Mouse (Mus musculus) c-Kit-negative CD71-positive TER-119-positive erythroid progenitor cells, embryonic 14.5 days (primary cell): ENCODE data around the gene Snap91.

Experiments used
- DNase-seq: peaks from one replicate; pipeline ENCODE4 v3.0.0-alpha.2; 2013; ENCODE audit warnings: low read depth, low spot score

The Snap91 gene

DNA sequence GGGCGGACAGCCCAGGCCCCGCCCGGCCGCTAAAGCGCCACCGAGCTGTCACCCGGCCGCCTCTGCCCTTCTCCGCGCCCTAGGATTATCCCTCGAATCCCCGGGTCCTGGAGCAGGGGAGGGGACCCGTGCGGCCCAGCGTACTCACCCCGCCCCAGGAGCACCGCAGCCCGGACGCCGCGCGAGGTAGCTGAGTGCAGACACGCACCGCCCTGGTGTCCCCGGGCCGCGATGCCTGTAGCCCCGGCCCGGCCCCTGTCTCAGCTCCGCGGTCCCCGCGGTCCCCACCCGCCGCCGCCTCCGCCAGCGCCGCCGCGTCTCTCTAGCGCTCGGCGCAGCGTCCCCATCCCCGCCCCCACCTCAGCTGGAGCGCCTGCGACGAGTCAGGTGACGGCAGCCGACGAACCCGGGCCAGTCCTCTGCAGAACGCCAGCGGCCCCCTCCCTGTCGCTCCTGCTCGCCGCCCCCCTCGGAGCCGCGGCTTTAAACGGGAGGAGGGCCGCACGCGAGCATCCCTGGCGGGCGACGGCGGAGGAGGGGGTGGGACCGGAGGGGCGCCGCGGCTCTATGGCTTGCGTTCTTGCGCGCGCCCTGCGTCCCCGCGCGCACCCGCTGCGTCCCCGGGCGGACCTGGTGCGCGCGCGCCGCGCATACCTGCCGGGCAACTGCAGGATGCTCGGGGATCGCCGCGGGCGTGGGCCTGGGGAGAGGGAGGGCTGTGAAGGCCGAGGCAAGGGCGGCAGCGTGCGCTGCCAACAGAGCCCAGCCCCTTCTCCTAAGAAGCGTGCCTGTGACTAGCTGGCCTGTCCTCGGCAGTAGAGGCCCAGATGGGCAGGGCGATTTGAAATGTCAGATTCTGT lies at the start of gene Snap91:
TSS of gene Snap91 (minus strand) at position 542 of the 860 bp plus-strand sequence.
- no peak for DNase-seq

DNA sequence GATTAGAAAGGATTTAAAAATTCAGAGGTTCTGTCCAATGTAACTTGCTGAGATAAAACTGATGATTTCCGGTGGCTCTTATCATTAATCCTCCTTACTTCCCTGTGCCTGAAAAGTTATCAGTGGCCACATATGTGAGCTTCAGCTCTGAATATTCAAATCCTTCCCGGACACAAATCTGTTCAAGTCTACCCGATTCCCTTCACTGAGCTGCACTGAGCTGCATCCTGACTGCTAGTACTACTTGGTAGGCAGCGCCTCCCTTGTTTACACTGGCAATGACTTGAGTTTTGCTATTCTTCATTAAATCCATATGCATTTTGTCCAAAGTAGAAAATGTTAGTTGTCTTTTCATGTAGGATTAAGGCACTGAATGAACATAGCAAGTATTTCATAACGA lies 46.1 kb upstream of the Snap91 start:
- DNase-seq, result no peak

DNA sequence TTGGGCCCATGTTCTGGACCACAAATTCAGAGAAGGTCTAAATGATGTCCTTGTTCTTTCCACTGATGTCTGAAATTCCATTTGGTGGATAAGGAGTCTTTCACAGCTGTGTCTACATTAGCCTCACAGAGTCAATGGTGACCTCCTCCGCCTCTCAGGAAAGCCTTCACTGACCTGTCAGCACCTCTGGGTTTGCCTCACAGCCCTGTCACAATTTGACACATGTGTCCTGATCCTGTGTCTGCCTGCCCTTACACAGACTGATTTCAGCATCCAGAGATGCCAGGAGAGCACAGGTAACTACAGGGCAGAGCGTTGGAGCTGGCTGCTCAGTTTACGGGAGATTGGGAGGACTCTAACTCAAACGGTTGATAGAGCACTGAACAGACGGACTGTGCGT lies 45.2 kb upstream of the Snap91 start:
- no peak for DNase-seq

DNA sequence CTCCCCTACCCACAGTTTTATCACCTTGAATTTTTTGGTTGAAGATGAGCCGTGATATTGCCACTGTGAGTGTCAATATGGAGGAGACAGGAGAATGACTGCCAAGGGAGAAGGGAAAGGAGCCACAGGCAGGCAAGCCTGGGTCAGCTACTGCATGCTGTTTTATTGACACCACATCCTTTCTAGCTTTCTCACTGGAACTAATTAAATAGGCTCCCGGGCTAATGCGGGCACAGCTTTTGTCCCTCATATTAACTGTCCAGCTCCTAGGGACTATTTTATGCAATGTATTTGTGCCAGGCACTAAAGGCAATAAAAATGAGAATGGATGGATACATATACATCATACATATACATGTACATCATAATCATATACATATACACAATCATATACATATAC lies 42.0 kb upstream of the Snap91 start:
- no peak for DNase-seq

DNA sequence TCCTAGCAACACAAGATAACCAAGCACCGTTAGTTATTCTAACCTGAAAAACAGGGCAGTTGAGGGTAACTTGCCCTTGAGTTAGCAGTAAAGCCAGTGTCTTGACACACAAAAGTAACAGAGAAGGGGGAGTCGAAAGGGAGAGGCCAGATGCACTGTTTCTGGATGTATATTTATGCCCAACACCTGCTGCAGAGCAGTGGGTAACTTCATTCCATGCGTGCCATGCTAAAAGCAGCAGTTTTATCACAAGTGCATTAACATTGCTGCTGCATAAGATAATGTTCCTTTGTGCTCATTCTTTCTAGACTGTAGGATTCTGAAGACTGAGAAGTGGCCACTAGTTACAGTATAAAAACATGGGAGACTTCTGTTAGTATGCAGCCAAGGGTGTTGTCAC lies 36.1 kb upstream of the Snap91 start:
- DNase-seq, result no peak

DNA sequence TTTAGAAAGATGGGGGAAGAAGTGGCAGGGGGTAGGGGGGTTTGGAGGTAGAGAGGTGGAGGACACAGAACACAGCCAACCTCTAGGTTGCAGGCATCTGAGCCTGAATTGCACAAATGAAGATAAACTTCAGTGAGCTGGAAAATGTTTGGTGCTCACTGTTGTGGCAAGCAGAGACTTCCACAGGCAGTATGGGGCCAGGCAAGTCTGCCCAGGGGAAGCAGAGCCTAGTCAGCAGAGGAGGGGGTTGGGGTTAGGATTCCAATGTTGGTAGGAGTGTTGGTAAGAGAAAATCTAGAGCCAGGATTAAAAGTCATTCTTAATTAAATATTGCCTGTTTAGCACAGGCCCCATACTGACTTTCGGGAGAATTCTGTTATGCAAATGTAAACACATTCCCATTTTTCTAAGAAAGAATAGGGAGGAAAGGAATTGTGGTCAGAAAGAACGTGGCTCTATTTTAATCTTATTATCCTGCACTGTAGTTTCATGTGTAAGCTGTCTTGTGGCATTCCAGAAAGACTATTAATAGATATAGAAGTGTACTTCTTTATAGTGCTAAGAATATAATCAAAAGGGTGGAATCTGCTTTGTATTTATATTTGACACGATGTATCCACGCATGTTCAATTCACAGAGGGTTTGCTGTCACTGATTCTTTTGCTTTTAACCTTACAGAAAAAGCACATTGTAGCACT lies 19.2 kb upstream of the Snap91 start:
- DNase-seq, result no peak

DNA sequence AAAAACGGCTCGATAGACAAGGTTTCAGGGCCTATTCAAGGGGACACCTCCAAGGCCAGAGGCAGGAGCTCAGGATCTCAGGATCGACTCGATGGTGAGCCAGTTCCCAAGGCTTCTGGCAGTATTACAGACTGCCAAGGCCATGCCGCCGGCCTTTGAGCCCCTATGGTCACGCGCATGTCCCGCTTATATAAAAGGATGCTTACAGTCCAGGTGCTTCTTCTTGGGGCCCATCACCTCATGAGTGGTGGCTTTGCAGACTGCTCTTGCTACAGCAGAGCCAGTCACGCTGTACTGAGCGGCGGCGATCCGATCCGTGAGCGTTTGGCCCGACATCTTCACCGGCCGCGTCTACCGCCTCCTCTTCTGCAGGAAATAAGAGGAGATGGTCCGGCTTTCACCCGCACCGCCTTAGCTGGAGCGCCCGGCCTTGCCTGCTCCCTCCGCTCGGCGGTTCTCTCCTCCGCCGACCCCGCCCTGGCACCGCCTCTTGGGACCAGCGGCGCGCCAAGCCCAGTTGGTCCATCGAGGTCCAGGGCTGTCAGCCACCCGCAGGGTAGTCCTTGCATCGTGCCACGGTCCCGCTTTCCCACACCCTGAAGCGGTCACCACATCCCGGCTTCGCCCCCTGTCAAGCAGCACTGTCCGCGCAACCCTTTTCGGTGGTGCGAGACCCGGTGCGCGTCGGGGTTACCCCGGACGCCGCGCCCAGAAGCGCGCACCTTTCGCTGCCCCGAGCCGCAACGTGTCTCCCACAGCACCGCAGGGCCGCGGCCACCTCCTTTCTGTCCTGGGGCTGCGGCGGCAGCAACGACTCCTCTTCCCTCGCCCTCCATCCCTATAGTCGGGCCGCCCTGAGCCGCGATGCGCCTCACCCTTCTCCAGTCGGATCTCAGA lies 990 bp downstream of the Snap91 start:
- DNase-seq, result no peak

DNA sequence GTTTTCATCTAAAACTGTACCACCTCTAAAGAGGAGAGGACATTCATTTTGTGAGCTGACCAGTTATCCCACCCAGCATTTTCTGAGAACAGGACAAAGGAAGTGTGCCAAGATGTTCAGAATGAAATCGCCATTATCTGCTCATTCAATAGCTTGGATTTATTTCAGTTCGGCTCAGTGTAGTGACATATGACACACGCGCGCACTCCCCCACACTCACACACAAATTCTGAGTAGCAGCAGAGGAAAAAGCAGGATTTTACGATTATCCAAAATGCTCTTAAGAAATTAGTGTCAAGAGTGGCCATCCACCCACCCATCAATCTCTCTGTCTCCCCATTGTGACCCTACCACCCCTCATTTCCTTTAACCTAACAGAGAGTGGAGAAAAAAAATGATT lies 1.7 kb downstream of the Snap91 start:
- no peak for DNase-seq

DNA sequence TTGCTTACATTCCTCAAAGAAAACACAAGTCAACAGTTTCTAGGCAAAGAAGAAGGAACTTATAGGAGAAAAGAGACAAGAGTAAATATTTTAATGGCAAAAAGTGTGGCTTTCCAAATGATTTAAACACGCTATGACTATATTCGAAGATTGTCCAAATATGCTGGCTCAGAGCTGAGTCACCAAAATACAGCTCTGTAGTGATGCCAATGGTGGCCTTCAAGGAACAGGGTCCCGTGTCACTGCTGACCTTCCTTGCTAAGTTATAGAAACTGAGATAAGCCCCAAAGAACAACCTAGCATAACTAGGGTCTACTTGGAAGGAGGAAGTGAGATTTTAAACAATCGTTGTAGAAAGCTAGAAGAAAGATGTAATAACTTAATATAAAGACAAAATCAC lies 6.8 kb downstream of the Snap91 start:
- DNase-seq, result no peak

DNA sequence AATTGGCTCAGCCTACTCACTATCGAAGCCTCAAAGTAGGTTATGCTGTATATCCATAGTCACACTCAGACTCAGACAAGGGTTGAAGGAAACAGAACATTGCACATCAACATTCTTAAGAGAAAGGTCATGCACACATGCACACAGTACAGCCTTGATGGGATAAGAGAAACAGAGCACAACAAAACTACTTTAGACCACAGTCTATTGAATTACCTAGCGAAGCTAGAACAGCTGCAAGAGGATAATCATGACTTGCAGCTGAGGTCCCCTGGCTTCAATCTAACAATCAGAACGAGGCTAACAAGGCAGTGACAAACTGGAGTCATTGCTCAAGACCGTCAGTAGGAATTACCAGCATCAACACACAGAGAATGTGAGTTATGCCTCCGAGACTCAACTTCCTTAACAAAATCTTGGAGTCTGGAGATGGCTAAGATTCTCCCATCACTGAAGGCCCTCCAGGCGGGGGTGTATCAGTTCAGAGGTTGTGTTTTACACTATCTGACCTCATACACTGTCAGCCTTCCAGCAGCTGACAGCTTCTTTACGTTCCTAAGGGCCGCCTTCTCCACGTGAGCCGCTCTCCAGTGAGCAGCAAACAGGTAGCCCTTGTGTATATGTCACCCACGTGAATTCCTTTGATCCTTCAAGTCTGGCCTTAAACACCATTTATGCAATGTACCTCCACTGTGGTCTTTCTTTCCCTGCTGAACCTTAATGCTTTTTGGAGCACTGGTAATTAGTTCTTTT lies 10.7 kb downstream of the Snap91 start:
- no peak for DNase-seq

DNA sequence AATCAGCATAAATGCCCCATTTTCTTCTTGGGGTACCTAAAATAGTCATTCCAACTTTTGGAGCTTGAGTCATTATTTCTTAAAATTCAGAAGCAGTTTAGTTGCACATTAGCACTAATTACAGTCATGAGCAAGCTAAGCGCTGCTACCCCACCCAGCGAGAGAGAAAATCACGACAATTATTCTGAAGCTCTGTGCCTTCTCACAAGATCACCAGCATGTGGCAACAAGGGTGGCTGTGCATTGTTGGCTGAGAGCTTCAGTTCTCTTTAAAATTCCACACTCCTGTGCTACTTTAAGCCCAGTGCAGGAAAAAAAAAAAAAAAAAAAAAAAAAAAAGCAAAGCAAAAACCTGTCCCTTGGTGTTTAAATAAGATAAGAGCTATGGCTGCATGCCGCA lies 22.4 kb downstream of the Snap91 start:
- DNase-seq, result no peak

DNA sequence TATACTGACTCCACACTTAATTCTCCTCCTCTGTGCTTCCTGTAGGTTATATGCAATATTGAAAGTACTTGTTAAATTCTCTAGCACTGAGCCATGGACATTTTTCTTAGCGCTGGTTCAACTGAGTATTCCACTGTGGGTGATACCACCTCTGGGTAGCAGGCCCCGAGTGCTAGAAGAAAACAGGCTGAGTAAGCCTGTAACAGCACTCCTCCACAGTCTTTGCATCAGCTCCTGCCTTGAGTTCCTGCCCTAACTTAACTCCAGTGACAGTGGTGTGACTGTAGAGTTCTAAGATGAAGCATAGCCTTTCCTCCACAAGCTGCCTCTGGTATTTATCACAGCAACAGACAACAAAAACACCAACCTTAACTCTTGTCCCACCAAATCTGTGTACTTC lies 22.8 kb downstream of the Snap91 start:
- DNase-seq, result no peak

DNA sequence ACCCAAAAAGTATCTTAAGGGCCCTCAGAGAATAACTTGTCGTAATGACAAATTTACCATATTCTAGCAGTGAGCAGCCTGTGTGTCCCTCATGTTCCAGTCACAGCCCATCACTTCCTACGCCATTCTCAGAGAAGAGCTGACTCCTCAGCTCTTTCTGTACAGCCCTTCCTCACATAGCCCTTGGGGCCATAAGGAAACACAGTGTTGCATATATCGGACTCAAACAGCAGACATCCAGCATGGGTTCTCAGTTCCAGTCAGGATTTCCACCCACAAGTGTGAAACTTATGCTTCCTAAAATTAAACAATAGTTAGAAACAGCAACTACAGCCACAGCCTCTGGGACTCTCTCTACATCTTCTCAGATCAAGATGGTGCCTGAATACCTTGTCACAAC lies 27.6 kb downstream of the Snap91 start:
- no peak for DNase-seq

DNA sequence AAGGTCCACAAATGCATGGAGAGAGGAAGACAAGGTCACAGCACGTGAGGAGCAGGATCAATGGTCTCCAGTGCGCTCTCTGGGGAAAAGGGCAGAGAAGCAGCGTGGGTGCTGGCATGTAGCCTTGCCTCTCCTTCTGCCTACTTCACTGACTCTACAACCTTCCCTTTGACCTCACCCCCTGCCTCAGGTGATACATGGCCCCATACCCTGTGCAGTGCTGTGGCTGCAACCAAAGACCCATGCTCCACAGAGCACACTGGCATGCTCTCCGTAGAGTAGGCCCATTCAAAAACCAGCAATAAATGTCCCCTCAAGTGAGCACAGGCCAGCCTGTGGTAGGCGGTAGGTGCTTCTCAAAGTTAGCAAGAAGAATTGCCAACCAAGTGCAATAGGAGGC lies 28.8 kb downstream of the Snap91 start:
- no peak for DNase-seq

DNA sequence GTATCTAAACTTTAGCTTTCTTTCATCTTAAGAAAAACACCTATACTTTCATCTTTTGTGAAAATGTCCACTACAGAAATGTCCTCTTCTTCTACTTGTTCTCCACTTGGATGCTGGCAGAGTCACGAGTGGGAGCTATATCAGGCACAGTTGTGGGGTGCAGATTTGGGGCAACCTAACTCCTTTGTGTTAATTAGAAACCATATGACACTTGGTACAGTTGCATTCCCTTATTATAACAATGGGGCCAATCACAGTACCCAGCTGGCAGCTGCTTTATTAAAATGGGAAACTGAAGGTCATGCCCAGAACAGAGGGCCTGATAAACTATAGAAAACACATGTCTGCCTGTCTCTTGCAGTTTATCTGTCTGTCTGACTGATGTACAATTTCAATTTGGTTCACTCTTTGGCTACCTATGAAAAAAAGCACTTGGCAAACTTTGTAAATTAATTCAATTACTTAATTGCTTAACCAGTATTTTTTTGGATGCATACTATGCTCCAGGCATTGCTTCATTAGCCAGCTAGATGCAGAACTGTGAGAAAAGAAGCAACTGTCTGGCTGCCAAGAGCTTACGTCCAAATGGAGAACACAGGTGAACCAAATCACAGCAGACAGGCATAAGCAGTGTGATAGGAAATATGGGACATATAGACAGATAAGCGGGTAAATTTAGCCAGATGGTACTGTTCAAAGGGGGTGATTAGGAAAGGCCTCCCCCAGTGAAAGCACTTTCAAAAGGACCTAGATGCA lies 29.8 kb downstream of the Snap91 start:
- DNase-seq, result no peak

DNA sequence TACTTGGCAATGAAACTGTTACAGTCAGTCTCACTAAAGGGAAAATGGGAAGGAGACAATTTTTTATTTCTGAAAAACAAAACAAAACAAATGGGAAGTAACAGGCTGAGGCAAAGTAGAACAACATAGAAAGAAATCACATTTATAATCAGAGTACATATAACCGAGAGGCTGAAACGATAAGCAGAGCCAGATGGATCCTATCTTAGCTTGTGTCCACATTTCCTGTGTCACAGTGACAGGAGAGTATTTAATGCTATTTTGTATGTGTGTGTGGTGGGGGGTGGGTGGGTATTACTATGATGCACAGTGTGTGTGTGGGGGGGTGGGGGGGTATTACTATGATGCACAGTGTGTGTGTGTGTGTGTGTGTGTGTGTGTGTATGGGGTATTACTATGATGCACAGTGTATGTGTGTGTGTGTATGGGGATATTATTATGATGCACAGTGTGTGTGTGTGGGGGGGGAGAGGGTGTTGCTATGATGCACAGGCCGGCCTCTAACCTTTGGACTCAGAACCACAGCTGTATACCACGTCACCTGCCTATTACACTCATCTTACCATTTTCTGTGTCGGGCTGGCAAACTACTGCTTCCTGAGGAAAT lies 36.6 kb downstream of the Snap91 start:
- no peak for DNase-seq

DNA sequence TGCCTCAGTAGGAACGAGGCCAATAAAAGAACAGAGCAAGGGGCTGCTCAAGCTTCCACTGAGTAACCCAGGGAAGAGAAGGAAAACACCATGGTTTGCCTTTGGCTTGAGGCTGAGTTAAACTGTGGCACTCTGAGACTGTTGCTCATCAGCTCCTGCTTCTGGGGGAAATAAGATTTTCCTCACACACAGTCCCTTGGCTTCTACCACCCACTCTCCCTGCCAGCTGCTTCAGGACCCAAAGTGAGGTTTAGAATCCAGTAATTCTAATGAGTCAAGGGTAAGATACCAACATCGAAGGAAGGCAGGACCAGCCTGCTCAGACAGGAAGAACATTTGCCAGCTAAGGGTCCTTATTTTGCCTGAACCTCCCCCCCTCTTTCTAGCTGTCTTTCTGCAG lies 50.7 kb downstream of the Snap91 start:
- DNase-seq, result no peak

DNA sequence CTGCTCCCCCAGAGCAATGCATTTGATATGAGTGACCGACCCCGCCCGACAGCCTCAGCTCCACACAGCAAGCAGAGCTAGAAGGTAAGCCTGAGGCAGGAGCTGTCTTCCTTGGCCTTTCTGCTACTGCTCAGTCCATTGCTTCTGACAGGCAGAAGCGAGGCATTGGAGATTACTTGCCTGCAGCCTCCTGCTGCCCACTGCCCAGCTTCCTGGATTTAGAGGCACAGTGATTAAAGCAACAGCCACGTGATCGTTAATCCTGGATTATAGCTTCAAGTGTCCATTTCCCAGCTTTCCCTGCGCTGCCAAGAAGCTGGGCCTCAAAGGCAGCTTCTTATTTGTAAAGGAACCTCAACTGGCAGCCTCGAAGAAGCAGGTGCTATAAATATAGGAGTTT lies 51.4 kb downstream of the Snap91 start:
- DNase-seq, result no peak

DNA sequence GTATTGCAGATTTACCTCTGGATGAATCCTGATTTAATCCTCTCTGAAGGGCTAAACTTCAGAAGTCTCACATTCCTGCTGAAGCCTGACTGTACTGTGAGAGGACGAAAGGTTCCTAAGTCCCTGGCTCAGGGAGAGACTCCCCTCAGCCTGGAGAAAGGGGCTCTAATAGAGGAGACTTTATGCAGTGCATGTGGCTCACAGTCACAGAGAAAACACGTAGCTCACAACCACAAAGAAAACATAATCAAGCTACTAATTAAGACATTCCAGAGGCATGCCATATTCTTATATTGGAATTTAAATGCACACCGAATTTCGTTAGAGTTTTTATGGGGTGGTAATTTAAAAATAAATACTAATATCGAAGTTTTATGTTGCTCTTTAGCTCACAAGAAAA lies 61.1 kb downstream of the Snap91 start:
- DNase-seq, result no peak

DNA sequence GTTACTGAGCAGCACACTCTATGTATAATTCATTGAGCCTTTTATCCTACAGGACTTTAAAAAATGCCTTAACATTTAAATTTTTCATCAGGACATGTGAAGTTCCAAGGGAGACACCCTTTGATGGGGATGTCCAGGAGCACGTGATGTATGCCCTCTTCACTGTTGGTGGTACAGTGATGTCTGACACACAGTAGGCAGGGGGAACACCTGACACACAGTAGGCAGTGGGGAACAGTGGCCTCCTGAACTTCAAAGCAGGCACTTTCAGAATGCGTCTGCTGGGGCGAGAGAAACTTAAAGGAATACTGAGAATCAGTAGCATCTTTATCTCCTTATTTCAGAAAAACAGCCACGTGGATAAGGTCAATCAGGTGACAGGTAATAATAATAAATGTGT lies 62.8 kb downstream of the Snap91 start:
- no peak for DNase-seq
